Mouse (Mus musculus): ENCODE data around the gene Sesn1. TPM values are rescaled to one million over a fixed set of nuclear protein-coding genes. Genes with fewer than 3 reads are reported as not detected.

The Sesn1 gene
- polyA plus RNA-seq, 1 experiment: 26.3 TPM

DNA sequence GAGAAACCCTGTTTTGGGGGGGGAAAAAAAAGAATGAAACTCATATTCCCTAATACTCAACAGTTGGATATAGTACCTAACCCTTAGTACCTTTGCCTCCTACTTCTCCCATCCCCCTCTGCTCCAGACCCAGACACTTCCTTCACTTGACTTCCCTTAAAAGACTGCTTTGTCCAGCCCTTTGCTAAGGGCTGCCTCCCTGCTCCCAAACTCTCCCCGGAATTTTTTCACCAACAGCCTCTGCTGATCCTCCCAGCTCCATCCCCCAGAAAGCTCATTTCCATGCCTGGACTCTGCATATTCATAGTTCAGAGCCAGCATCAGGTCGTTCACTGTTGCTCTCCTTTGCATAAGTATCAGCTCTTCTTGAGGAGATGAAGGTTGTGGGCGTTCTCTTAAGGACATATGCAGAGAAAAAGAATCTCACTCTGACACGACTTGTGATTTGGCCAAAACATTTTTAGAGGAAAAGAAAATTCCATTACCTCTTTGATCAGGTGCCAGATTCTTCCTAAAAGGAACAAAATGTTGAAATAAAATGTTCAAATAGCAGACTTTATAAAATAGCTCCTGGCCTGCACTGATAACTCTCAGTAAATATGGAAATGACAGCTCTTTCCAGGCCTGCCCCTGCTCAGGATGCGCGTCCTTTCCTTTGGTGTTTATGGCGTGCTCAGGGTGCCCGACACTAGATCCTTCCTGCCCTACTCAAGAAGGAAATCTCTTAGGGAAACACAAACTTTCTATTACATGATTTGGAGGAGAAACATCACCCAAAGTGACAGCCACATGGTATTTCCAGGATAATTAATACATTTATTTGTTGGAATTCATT lies 74.2 kb downstream of the Sesn1 start:
- peaks cover 4% of the 10 kb centered on the region for H3K4me1 ChIP-seq (ENCODE audit: control insufficient read depth, insufficient read depth, low read length)
- TF ChIP-seq POLR2A (IDR thresholded peaks at IDR 0.05; ENCODE audit: borderline replicate concordance, control insufficient read depth, low read depth, low read length): no peak
- no peak for TF ChIP-seq CTCF (IDR thresholded peaks at IDR 0.05; ENCODE audit: control insufficient read depth, insufficient read depth, low read length)
- H3K27ac ChIP-seq (ENCODE audit: control insufficient read depth, insufficient read depth, low read depth, low read length, poor library complexity): no peak overlapping the region
- no peak overlapping the region for H3K4me3 ChIP-seq (replicated peaks; ENCODE audit: control insufficient read depth, low read depth, low read length)
- 67% methylated on average over 8 of the region's 8 CpGs for WGBS

DNA sequence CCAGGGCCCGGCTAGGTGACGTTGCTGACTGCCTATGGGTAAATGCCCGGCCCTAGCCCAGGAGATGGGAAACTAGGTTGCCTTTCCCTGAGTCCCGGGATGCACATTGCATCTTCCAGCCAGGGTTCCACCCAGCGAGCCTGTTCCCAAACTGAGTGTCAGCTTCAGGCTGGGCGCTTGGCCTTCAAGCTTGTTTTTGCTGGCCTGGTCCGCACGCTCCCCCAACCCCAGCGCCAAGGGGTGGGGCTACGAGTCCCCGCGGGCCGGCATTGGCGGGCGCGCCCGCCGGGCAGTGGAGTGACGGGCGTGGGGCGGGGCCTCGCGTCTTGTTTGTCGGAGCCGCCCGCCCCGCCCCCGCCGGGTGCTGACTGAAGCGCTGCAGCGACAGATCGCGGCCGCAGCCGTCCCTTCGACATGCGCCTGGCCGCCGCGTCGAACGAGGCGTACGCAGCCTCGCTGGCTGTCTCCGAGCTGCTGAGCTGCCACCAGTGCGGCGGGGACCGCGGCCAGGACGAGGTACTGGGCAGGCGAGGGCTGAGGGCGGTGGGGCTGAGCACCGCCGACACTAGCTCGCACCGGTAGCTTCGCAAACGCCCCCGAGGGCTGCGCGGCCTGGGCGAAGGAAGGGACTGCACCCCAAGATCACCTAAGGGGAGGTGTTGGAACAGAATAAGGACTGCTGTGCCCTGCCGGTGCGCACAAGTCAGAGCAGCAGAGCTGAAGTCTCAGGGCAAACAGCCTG lies 77.5 kb downstream of the Sesn1 start:
- under 1% methylated on average over 65 of the region's 65 CpGs for WGBS
- Histone ChIP-seq H3K4me3 (replicated peaks; ENCODE audit: control insufficient read depth, low read depth, low read length) (peak overlapping the region; percentile 100), H3K27ac (ENCODE audit: control insufficient read depth, insufficient read depth, low read depth, low read length, poor library complexity) (peak overlapping the region; percentile 100), H3K4me1 (ENCODE audit: control insufficient read depth, insufficient read depth, low read length) (peaks cover 5% of the 10 kb centered on the region)
- TF ChIP-seq CTCF (IDR thresholded peaks at IDR 0.05; ENCODE audit: control insufficient read depth, insufficient read depth, low read length): peak; percentile 9; the same call in 1 of the 2 replicates
- TF ChIP-seq POLR2A (IDR thresholded peaks at IDR 0.05; ENCODE audit: borderline replicate concordance, control insufficient read depth, low read depth, low read length): peak; percentile 94

DNA sequence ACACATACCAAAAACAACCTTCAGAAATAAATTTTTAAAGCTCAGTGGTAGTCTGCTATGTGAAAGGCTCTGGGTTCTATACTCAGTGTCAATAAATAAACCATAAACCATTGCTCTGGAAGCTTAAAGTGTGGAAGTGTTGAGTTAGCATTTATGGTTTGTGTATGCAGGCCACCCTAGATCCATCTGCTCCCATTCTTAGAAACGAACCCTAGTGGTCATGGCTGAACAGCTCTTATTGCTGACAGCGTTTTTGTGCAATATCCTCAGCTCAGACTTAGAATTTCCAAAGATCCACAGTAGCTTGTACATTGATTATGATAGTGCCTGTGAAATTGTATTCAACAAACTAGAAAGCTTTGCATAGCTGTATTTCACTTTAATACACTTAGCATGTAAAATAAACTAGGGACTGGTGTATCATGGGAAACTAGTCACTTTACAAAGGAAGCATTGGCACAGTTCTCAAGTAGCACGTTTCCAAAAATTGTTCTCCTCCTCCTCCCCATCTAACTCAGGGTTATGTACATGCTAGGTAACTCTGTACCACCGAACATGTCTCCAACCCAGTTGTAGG lies 78.7 kb downstream of the Sesn1 start:
- H3K4me1 ChIP-seq (ENCODE audit: control insufficient read depth, insufficient read depth, low read length): peaks cover 4% of the 10 kb centered on the region
- WGBS: 0% methylated on average over 4 of the region's 4 CpGs
- peak overlapping the region; percentile 100 for H3K4me3 ChIP-seq (replicated peaks; ENCODE audit: control insufficient read depth, low read depth, low read length)
- no peak for TF ChIP-seq POLR2A (IDR thresholded peaks at IDR 0.05; ENCODE audit: borderline replicate concordance, control insufficient read depth, low read depth, low read length)
- no peak overlapping the region for H3K27ac ChIP-seq (ENCODE audit: control insufficient read depth, insufficient read depth, low read depth, low read length, poor library complexity)

DNA sequence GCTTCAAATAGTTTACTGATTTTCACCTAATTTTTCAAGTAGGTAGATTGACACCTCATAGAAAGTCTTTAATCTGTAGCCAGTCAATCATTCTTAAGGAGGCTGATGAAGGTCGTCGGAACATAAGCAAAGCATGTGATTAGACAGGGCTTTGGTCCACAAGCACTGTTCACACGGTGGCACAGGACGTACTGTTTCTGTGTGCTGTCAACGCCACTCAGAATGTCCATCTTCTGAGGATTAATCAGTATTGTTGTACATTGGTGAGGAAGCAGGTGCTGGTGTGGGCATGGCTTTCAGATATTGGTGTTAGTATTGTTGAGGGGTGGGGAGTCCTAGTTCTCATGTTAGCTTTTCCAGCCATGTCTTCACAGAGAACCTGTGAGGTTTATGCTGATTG lies 79.8 kb downstream of the Sesn1 start:
- WGBS: 23% methylated on average over 5 of the region's 5 CpGs
- peak overlapping the region; percentile 62 for H3K4me3 ChIP-seq (replicated peaks; ENCODE audit: control insufficient read depth, low read depth, low read length)
- H3K4me1 ChIP-seq (ENCODE audit: control insufficient read depth, insufficient read depth, low read length): peaks cover 4% of the 10 kb centered on the region
- TF ChIP-seq POLR2A (IDR thresholded peaks at IDR 0.05; ENCODE audit: borderline replicate concordance, control insufficient read depth, low read depth, low read length) (no peak), CTCF (IDR thresholded peaks at IDR 0.05; ENCODE audit: control insufficient read depth, insufficient read depth, low read length) (no peak)
- H3K27ac ChIP-seq (ENCODE audit: control insufficient read depth, insufficient read depth, low read depth, low read length, poor library complexity): no peak overlapping the region

DNA sequence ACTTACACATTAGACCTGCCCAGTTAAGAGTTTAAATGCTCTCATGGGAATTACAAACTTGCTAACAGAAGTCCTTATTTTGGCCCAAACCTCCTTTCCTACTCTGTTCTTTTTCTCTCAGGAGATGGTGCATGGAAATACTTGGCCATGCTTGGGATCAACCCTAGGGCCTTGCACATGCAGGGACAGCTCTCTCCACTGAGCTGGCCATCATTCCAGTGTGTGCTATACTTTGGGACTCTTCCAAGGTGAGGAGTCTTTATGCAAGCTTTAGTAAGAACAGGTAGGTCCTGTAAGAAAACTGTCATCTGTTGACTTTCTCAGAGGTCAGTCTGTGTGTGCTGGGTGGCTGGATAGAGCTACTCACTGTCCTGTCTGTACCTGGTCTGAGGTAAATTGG lies 80.8 kb downstream of the Sesn1 start:
- no peak for TF ChIP-seq CTCF (IDR thresholded peaks at IDR 0.05; ENCODE audit: control insufficient read depth, insufficient read depth, low read length)
- no peak for TF ChIP-seq POLR2A (IDR thresholded peaks at IDR 0.05; ENCODE audit: borderline replicate concordance, control insufficient read depth, low read depth, low read length)
- no peak overlapping the region for H3K27ac ChIP-seq (ENCODE audit: control insufficient read depth, insufficient read depth, low read depth, low read length, poor library complexity)
- peaks cover 4% of the 10 kb centered on the region for H3K4me1 ChIP-seq (ENCODE audit: control insufficient read depth, insufficient read depth, low read length)
- H3K4me3 ChIP-seq (replicated peaks; ENCODE audit: control insufficient read depth, low read depth, low read length): no peak overlapping the region

DNA sequence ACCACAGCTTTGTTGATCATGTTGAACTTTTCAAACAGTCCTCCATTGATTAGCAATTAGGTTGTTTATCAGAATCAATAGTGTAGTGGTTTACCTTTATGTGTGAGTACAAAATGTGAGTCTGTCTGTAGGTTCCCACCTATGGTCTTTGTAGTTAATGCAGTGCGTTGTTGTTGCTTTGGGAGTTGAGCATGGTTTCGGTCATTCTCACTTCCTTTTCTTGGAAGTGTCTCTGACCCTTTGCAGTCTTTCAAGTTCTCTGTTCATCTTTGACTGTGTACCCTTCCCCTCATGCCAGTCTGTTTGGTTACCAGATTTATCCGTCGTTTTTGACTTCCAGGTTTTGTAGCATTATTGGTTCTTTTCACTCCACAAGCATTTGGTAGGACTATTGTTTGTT lies 81.6 kb downstream of the Sesn1 start:
- peaks cover 4% of the 10 kb centered on the region for H3K4me1 ChIP-seq (ENCODE audit: control insufficient read depth, insufficient read depth, low read length)
- WGBS: 51% methylated on average over 4 of the region's 4 CpGs

DNA sequence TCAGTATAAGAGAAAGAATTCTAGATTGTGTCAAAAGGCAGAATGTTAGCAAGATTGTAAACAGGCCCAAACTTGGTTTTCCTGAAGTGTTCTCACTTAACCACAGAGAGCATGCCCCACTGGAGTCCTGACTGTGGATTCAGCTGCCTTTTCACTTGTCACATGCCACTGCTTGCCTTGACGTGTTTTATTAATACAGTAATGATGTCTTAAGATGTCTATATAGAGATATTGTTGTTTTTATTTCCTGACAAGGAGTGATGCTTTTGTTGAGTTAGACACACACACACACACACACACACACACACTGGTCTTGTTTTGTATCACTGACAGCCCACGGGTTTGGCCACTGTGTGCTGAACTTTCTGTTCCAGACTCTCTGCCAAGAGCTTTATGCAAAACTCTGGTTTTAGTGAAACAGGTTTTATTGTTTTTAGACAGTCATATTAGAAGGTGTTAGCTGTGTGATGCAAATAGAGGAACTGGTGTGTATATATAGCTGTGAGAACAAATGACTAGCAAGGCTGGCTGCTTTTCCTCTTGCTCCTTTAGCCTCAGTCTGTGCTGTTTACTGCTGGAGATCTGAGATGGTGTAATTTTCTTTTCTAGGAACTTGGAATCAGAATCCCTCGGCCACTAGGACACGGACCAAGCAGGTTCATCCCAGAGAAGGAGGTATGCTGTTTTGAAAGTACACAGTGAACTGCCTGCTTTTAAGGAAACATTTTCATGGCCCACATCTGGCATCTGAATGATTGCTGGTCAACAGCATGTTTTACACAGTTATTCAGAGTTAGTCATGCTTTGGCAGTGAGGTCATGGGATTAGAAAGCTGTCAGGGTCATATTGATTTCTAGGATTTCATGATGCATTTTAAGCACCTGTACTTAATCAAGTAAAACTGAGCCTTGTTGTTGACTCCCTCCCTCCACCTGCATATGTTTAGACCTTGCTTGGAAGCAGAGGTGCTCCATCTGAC lies 84.0 kb downstream of the Sesn1 start:
- Histone ChIP-seq H3K4me3 (replicated peaks; ENCODE audit: control insufficient read depth, low read depth, low read length) (no peak overlapping the region), H3K4me1 (ENCODE audit: control insufficient read depth, insufficient read depth, low read length) (peaks cover 1% of the 10 kb centered on the region), H3K27ac (ENCODE audit: control insufficient read depth, insufficient read depth, low read depth, low read length, poor library complexity) (no peak overlapping the region; the same call in 1 of the 2 replicates)
- 32% methylated on average over 4 of the region's 4 CpGs for whole genome bisulfite sequencing
- TF ChIP-seq POLR2A (IDR thresholded peaks at IDR 0.05; ENCODE audit: borderline replicate concordance, control insufficient read depth, low read depth, low read length) (no peak), CTCF (IDR thresholded peaks at IDR 0.05; ENCODE audit: control insufficient read depth, insufficient read depth, low read length) (no peak)

More for the DNA sequence above, 81.6 kb downstream of the Sesn1 start:
- H3K4me3 ChIP-seq (replicated peaks; ENCODE audit: control insufficient read depth, low read depth, low read length): no peak overlapping the region
- H3K27ac ChIP-seq (ENCODE audit: control insufficient read depth, insufficient read depth, low read depth, low read length, poor library complexity): no peak overlapping the region
- TF ChIP-seq POLR2A (IDR thresholded peaks at IDR 0.05; ENCODE audit: borderline replicate concordance, control insufficient read depth, low read depth, low read length) (no peak), CTCF (IDR thresholded peaks at IDR 0.05; ENCODE audit: control insufficient read depth, insufficient read depth, low read length) (no peak)
